Mouse (Mus musculus) right cerebral cortex, postnatal 4 days (tissue): Measurements from ENCODE around the gene Rbm17.
"Not testable (repeated sequence)": the region's sequence is repeated elsewhere in the genome, so short reads cannot be mapped to it uniquely, and the experiment has no call there.

Experiments used
- DNase-seq: peaks from one replicate; pipeline ENCODE4 v3.0.0-alpha.2; 2022

Rbm17 gene

DNA sequence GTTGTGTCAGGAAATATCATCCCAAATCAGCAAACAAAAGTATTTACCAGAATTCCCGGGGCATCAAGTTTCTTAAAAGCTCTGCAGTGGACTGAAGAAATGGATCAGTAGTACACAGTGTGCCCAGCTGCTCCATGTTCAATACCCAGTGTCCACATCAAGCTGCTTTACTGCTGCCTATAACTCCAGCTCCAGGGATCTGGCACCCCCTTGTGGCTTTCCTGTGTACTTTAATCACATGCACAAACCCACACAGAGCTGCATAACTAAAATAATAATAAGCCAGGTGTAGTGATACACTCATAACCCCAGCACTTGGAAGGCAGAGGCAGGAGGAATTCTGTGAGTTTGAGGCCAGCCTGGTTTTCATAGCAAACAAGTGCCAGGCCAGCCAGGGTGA, 61.3 kb downstream of the Rbm17 start:
- DNase-seq: peak; percentile 77

DNA sequence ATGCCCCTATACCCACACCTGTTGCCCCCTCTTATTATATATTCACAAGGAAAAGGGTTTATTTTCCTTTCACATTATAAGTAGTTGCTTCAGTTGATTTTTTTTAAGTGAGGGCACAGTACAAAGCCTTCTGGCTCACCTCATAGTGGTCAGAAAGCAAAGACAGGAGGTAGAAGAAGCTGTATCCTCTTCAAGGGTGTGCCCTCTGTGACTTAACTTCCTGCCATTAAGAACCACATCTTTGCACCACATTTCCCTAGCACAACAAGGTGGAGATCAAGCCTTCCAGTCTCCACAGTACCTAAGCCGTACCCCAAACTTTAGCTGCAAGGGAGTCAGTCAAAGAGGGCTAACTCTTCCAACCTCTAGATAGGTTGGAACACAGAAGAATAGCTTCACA, 61.8 kb downstream of the Rbm17 start:
- DNase-seq: no peak

DNA sequence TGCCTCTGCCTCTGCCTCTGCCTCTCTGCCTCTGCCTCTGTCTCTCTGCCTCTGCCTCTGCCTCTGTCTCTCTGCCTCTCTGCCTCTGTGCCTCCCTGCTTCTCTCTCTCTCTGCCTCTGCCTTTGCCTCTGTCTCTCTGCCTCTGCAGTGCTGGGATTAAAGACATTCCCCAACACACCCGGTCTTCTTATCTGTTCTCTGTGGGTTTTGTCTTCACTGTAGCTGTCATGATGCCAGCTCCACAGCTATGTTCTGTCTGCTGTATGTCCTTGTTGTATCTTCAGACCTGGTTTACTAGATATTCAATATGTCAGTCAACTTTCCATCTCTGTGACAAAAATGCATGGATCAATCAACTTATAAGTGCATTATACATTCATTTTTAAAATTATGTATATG, 62.4 kb downstream of the Rbm17 start:
- DNase-seq: not testable (repeated sequence)

DNA sequence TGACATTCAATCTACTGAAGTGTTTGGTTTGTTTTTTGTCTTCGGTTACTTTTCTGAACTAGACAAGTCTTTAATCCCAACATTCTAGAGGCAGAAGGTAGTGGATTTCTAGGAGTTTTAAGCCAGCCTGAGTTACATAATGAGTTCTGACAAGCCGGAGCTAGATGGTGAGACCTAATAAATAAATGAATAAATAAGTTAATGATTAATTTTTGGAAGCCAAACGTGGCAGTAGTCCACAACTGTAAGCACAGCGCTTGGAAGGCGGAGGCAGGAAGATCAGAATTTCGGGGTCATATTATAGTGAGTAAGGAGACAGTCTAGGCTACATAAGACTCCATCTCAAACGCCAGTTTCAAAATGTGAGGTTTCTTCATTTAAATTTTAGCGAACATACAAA, 68.0 kb downstream of the Rbm17 start:
- no peak for DNase-seq
